Mouse (Mus musculus) neutrophil, adult 65 days (primary cell): ENCODE results near the gene Olfr465-ps1. TPM values are rescaled to one million over a fixed set of nuclear protein-coding genes. Genes with fewer than 3 reads are reported as not detected.

Source experiments
- total RNA-seq: library from RNA; stranded (reverse); gene quantifications from 2 replicates; pipeline ENCODE4 v1.2.4, GENCODE M21; 2023

Olfr465-ps1 gene
- not detected in 2 replicates for total RNA-seq

GRCm38 (mm10) chr13:65137789-65138188 is at the start of gene Olfr465-ps1:
TSS of gene Olfr465-ps1 (plus strand) at chr13:65138089.

GRCm38 (mm10) chr13:65112459-65113110 is 25.3 kb upstream of the Olfr465-ps1 start, which contains the start of gene Mfsd14b:
TSS of gene Mfsd14b (minus strand) at chr13:65112975.

GRCm38 (mm10) chr13:65149940-65150339 is 12.1 kb downstream of the Olfr465-ps1 start, which contains the start of gene Olfr466:
TSS of gene Olfr466 (plus strand) at chr13:65150240.

Other genes with a start within 250 kb of the Olfr465-ps1 start
- not detected in 2 replicates for gene Cntnap3, start 234.1 kb upstream of the Olfr465-ps1 start, total RNA-seq
- not detected in 2 replicates for gene Spata31, start 220.7 kb upstream of the Olfr465-ps1 start, total RNA-seq
- not detected in 2 replicates for gene Spata31d1c, start 105.0 kb upstream of the Olfr465-ps1 start, total RNA-seq
- gene Prss47, start 85.3 kb upstream of the Olfr465-ps1 start, total RNA-seq: 0.43 and 0.69 TPM in 2 replicates
- 221 and 226 TPM in 2 replicates for gene Mfsd14b, start 25.1 kb upstream of the Olfr465-ps1 start, total RNA-seq
- gene Olfr466, start 12.2 kb downstream of the Olfr465-ps1 start, total RNA-seq: not detected in 2 replicates
- not detected in 2 replicates for gene Nlrp4f, start 67.9 kb downstream of the Olfr465-ps1 start, total RNA-seq
- not detected in 2 replicates for gene Gm10775, start 121.5 kb downstream of the Olfr465-ps1 start, total RNA-seq
- gene Zfp369, start 140.7 kb downstream of the Olfr465-ps1 start, total RNA-seq: 9.7 and 13.3 TPM in 2 replicates